Mouse (Mus musculus) liver, postnatal 0 days (tissue): ENCODE data around the gene Ppil2.

Experiments
- CTCF ChIP-seq: sonication (generic); IDR thresholded peaks from 2 replicates; pipeline ENCODE4 v1.5.1; 2016; ENCODE audit warnings: antibody characterized with exemption, low read depth
- EP300 ChIP-seq: IDR thresholded peaks from 2 replicates; pipeline ENCODE4 v1.6.1; 2016; ENCODE audit warnings: antibody characterized with exemption, low read depth, mild to moderate bottlenecking

- TF ChIP-seq CTCF = no peak
- TF ChIP-seq EP300 = no peak
These were observed 6.3 kb upstream of the Ppil2 start for GRCm38 (mm10) chr16:17117309-17117799.
